Mouse (Mus musculus): ENCODE measurements around the gene Hmgb1. TPM values are rescaled to one million over a fixed set of nuclear protein-coding genes. Genes with fewer than 3 reads are reported as not detected.

The Hmgb1 gene
- total and polyA plus RNA-seq, 2 experiments, result 17.1 to 131 TPM

- 81% methylated on average over 7 of the region's 7 CpGs for WGBS
- no peak overlapping the region for H3K27ac ChIP-seq (replicated peaks; ENCODE audit: insufficient read depth, low read depth, low read length)
- H3K9ac ChIP-seq (ENCODE audit: low read depth, low read length), result no peak overlapping the region
Observed at GRCm38 (mm10) chr5:148999802-149000201, 184.5 kb downstream of the Hmgb1 start.

GRCm38 (mm10) chr5:148998512-148998911 is 185.8 kb downstream of the Hmgb1 start:
- Histone ChIP-seq H3K27ac (replicated peaks; ENCODE audit: insufficient read depth, low read depth, low read length) (no peak overlapping the region), H3K79me2 (ENCODE audit: control insufficient read depth, insufficient read depth, low read length) (no peaks in the 10 kb centered on the region), H3K9ac (ENCODE audit: low read depth, low read length) (no peak overlapping the region), H3K4me1 (ENCODE audit: control insufficient read depth, insufficient read depth, low read length) (peaks cover 13% of the 10 kb centered on the region; the same call in 1 of the 2 replicates), H3K27me3 (ENCODE audit: control insufficient read depth, insufficient read depth, low read length) (no peaks in the 10 kb centered on the region), H3K36me3 (ENCODE audit: control insufficient read depth, insufficient read depth, low read length) (no peaks in the 10 kb centered on the region), H3K4me3 (ENCODE audit: insufficient read depth, low read depth, low read length) (no peak overlapping the region)
- WGBS, result 80% methylated on average over 14 of the region's 14 CpGs
- DNase-seq (ENCODE audit: extremely low read depth, low read depth, low spot score), result no peak
- no peak for TF ChIP-seq CTCF (IDR thresholded peaks at IDR 0.05; ENCODE audit: low read depth, low read length)
- no peak for TF ChIP-seq POLR2A (IDR thresholded peaks at IDR 0.05; ENCODE audit: extremely low read depth, insufficient read depth, low read length)

More at GRCm38 (mm10) chr5:148999802-149000201, 184.5 kb downstream of the Hmgb1 start:
- Histone ChIP-seq H3K4me3 (ENCODE audit: insufficient read depth, low read depth, low read length) (no peak overlapping the region), H3K79me2 (ENCODE audit: control insufficient read depth, insufficient read depth, low read length) (no peaks in the 10 kb centered on the region), H3K36me3 (ENCODE audit: control insufficient read depth, insufficient read depth, low read length) (no peaks in the 10 kb centered on the region), H3K27me3 (ENCODE audit: control insufficient read depth, insufficient read depth, low read length) (no peaks in the 10 kb centered on the region), H3K4me1 (ENCODE audit: control insufficient read depth, insufficient read depth, low read length) (peaks cover 8% of the 10 kb centered on the region; the same call in 1 of the 2 replicates)
- TF ChIP-seq CTCF (IDR thresholded peaks at IDR 0.05; ENCODE audit: low read depth, low read length) (no peak), POLR2A (IDR thresholded peaks at IDR 0.05; ENCODE audit: extremely low read depth, insufficient read depth, low read length) (no peak)
- peak; percentile 64 for DNase-seq (ENCODE audit: extremely low read depth, low read depth, low spot score)

GRCm38 (mm10) chr5:148996709-148997037 is 187.6 kb downstream of the Hmgb1 start:
- Histone ChIP-seq H3K4me1 (ENCODE audit: control insufficient read depth, insufficient read depth, low read length) (peaks cover 12% of the 10 kb centered on the region; the same call in 1 of the 2 replicates), H3K4me3 (ENCODE audit: insufficient read depth, low read depth, low read length) (no peak overlapping the region), H3K36me3 (ENCODE audit: control insufficient read depth, insufficient read depth, low read length) (no peaks in the 10 kb centered on the region), H3K79me2 (ENCODE audit: control insufficient read depth, insufficient read depth, low read length) (no peaks in the 10 kb centered on the region; the same call in 1 of the 2 replicates), H3K27ac (replicated peaks; ENCODE audit: insufficient read depth, low read depth, low read length) (no peak overlapping the region), H3K27me3 (ENCODE audit: control insufficient read depth, insufficient read depth, low read length) (no peaks in the 10 kb centered on the region), H3K9ac (ENCODE audit: low read depth, low read length) (no peak overlapping the region)
- TF ChIP-seq POLR2A (IDR thresholded peaks at IDR 0.05; ENCODE audit: extremely low read depth, insufficient read depth, low read length), result no peak
- TF ChIP-seq CTCF (IDR thresholded peaks at IDR 0.05; ENCODE audit: low read depth, low read length), result no peak
- DNase-seq (ENCODE audit: extremely low read depth, low read depth, low spot score), result no peak
- 72% methylated on average over 4 of the region's 4 CpGs for WGBS

Other genes starting within 250 kb of the Hmgb1 start
- not detected in 2 replicates for gene Gm42791, start 189.3 kb downstream of the Hmgb1 start, total RNA-seq (2014; rRNA removed)
- not detected in 2 replicates for gene Gm42791, start 189.3 kb downstream of the Hmgb1 start, polyA plus RNA-seq (2012; rRNA removed)
- 17.0 and 17.1 TPM in 2 replicates for gene Uspl1, start 139 bp downstream of the Hmgb1 start, total RNA-seq (2014; rRNA removed)
- gene Uspl1, start 139 bp downstream of the Hmgb1 start, polyA plus RNA-seq (2012; rRNA removed), result 4.8 and 6.2 TPM in 2 replicates
- gene Alox5ap, start 80.3 kb upstream of the Hmgb1 start, total RNA-seq (2014; rRNA removed), result 2.3 and 3.8 TPM in 2 replicates
- gene Alox5ap, start 80.3 kb upstream of the Hmgb1 start, polyA plus RNA-seq (2012; rRNA removed), result 4.8 and 6.4 TPM in 2 replicates
- gene Medag, start 227.3 kb upstream of the Hmgb1 start, total RNA-seq (2014; rRNA removed), result 0.18 and 0.20 TPM in 2 replicates
- 0.09 and 0.21 TPM in 2 replicates for gene Medag, start 227.3 kb upstream of the Hmgb1 start, polyA plus RNA-seq (2012; rRNA removed)